Mouse (Mus musculus) forebrain, embryonic 11.5 days (tissue): Measurements from ENCODE around the gene Gnai3. TPM values are rescaled to one million over a fixed set of nuclear protein-coding genes. Genes with fewer than 3 reads are reported as not detected.
A peak's percentile ranks its signal among the peaks of the same experiment; 100 is the strongest.

ENCODE experiments used
- ATAC-seq: fragments of 200-750 bp; cut with Nextera tagmentation; replicated peaks from 2 replicates; pipeline ENCODE4 v1.8.0; 2017; ENCODE audit warnings: moderate TSS enrichment; ENCODE audit not compliant: low FRiP score
- DNase-seq: peaks from one replicate; pipeline ENCODE4 v3.0.0-alpha.2; 2017; ENCODE audit warnings: low spot score
- H3K27ac ChIP-seq: fragments of 300-500 bp; sonication (generic); 2 replicates; pipeline ENCODE4 v1.5.1; 2014; ENCODE audit warnings: low read depth, low read length
- H3K27me3 ChIP-seq: fragments of 300-500 bp; sonication (generic); 2 replicates; pipeline ENCODE4 v1.6.1; 2014; ENCODE audit warnings: mild to moderate bottlenecking, low read length, mixed read lengths; ENCODE audit not compliant: control insufficient read depth, insufficient read depth
- H3K36me3 ChIP-seq: fragments of 300-500 bp; sonication (generic); 2 replicates; pipeline ENCODE4 v1.6.1; 2014; ENCODE audit warnings: mild to moderate bottlenecking, low read length, moderate library complexity, mixed read lengths; ENCODE audit not compliant: control insufficient read depth, insufficient read depth
- H3K4me1 ChIP-seq: fragments of 300-500 bp; sonication (generic); replicated peaks from 2 replicates; pipeline ENCODE4 v1.6.1; 2014; ENCODE audit warnings: low read length, mixed read lengths; ENCODE audit not compliant: control insufficient read depth, insufficient read depth
- H3K4me2 ChIP-seq: fragments of 300-500 bp; sonication (generic); 2 replicates; pipeline ENCODE4 v1.6.1; 2014; ENCODE audit warnings: low read depth, mild to moderate bottlenecking, low read length, moderate library complexity, mixed read lengths; ENCODE audit not compliant: severe bottlenecking
- H3K4me3 ChIP-seq: fragments of 300-500 bp; sonication (generic); 2 replicates; pipeline ENCODE4 v1.5.1; 2014; ENCODE audit warnings: low read depth, low read length
- H3K9ac ChIP-seq: fragments of 300-500 bp; sonication (generic); 2 replicates; pipeline ENCODE4 v1.6.1; 2014; ENCODE audit warnings: low read length
- H3K9me3 ChIP-seq: fragments of 300-500 bp; sonication (generic); 2 replicates; pipeline ENCODE4 v1.6.1; 2016; ENCODE audit warnings: low read length, mixed read lengths; ENCODE audit not compliant: control insufficient read depth
- WGBS: fragments of 180-500 bp; shearing (Covaris S2); extraction: QIAGEN DNeasy Blood & Tissue Kit; methylation state at CpG from one replicate; pipeline ENCODE4 v1.1.7; 2014; 5-methylcytosine and 5-hydroxymethylcytosine counted together
- polyA plus RNA-seq: library from polyadenylated mRNA; unstranded; fragments of >200 nt; fragmentation: Nextera tagmentation; extraction: Ambion mirVana; gene quantifications from 2 replicates; pipeline ENCODE4 v1.2.1, GENCODE M21; 2014

Gene Gnai3
- polyA plus RNA-seq, 1 experiment from 2014 or later: 213 TPM

DNA sequence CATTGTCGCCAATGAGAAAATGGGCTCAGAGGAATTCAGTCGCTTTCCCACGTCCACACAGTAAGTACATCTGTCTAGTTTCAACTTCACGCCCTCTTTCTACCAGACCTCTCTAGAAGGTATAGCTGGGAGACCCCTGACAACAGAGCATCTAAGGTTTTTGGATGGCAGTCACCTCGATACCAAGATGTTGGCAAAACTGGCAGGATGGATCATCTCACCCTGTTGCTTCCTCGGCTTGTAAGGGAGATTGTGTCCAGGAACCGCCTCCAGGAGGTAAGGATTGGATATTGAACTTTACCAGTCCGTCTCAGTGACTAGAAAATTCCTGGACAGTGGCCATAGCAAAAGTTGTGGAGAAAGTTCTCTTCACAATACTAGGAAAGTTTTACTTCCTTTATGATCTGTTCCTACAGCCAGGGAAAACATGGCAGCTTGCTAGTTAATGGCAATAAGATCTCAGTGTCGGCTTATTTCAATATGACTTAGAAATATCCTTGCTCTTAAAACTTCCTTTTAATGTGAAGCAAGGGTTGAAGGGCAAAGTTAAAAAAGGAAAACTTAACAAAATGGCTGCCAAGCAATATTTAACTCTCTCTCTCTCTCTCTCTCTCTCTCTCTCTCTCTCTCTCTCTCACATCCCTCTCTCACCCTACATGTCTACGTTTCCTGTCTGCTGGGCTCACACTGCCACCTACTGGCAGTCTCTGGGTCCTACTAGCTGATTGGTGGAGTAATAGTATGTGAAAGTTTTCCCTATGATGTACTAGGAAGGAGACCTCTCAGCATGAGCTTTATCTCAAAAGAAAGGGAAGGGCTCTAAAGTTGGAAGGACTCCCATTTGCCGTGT is 1.7 kb upstream of the Gnai3 start:
- Histone ChIP-seq H3K4me1 (peaks cover 4% of the 10 kb centered on the region; the same call in 1 of the 2 replicates), H3K36me3 (no peaks in the 10 kb centered on the region), H3K9ac (no peak overlapping the region), H3K27me3 (no peaks in the 10 kb centered on the region), H3K9me3 (no peaks in the 10 kb centered on the region), H3K27ac (no peak overlapping the region), H3K4me3 (no peak overlapping the region), H3K4me2 (no peak overlapping the region)
- peak; percentile 47; the same call in 1 of the 2 replicates for ATAC-seq
- WGBS: 67% methylated on average over 11 of the region's 11 CpGs
- peak; percentile 91 for DNase-seq

DNA sequence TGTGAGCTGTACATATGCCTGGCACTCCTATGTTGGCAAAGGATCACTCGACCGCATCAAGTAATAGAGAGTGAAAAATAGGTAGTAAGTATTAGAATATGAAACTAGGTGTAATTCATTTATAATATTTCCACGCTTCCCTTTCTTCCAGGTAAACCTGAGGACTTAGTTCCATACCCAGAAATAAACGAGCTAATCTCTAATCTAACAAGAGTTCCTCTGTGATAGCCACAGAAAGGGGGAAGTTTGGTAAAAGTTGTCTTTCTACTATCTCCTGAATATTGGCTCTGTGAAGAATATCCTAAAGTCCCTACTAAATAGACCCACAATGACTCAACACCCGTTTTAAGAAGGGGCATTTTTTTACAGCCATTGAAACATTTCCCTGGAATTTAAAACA is 725 bp upstream of the Gnai3 start:
- peak overlapping the region; percentile 94 for H3K9ac ChIP-seq
- H3K4me2 ChIP-seq: peak overlapping the region; percentile 64
- ATAC-seq (no peak), DNase-seq (no peak)
- H3K36me3 ChIP-seq: no peaks in the 10 kb centered on the region
- WGBS: 65% methylated on average over 5 of the region's 5 CpGs
- H3K9me3 ChIP-seq: no peaks in the 10 kb centered on the region
- H3K4me1 ChIP-seq: peaks cover 4% of the 10 kb centered on the region; the same call in 1 of the 2 replicates
- H3K27ac ChIP-seq: no peak overlapping the region
- H3K27me3 ChIP-seq: no peaks in the 10 kb centered on the region
- H3K4me3 ChIP-seq: peak overlapping the region; percentile 96

DNA sequence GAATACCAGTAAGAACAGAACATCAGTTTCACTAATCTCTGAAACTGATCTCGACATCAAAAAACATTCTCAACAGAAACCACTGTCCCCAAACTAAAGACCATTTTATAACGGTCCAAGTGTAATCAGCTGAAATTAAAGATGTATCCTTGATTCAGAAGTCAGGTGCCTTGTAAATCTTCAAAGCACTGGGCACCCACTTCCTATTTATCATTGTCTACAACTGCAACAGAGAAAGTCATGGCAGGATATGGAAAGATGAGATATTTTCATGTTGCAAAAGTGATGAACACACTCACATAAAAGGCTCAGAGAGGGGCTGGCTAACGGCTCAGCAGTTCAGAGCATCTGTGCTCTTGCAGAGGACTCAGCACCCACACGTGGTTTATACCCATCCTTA is 5.2 kb downstream of the Gnai3 start:
- Histone ChIP-seq H3K9me3 (no peaks in the 10 kb centered on the region), H3K36me3 (no peaks in the 10 kb centered on the region; the same call in 1 of the 2 replicates), H3K4me2 (no peak overlapping the region), H3K27me3 (no peaks in the 10 kb centered on the region), H3K4me1 (peaks cover 4% of the 10 kb centered on the region; the same call in 1 of the 2 replicates), H3K4me3 (no peak overlapping the region), H3K9ac (no peak overlapping the region), H3K27ac (no peak overlapping the region)
- whole genome bisulfite sequencing: 84% methylated on average over 4 of the region's 4 CpGs
- DNase-seq: no peak
- ATAC-seq: no peak

DNA sequence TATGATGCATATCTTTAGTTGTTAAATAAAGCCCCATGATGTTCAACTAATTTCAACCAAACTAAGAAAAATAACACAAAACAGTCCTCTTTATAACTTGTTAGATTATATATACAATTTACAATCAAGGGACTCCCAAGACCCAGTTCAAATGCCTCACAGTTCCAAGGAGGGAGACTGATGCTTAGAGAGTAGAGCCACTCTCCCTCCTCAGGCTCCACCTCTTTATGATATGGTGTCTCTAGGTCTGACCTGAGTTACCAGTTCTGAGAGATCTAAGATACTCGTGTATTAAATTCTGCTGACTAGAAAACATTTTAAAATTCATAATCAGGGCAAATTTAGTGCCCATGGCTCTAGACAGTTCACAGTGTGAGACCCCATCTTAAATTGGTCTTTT is 6.8 kb downstream of the Gnai3 start:
- no peaks in the 10 kb centered on the region; the same call in 1 of the 2 replicates for H3K36me3 ChIP-seq
- no peaks in the 10 kb centered on the region for H3K9me3 ChIP-seq
- no peak overlapping the region for H3K27ac ChIP-seq
- H3K4me3 ChIP-seq: no peak overlapping the region
- H3K4me1 ChIP-seq: no peaks in the 10 kb centered on the region
- no peaks in the 10 kb centered on the region for H3K27me3 ChIP-seq
- no peak for ATAC-seq
- no peak for DNase-seq
- no peak overlapping the region for H3K4me2 ChIP-seq
- 88% methylated on average over 1 of the region's 1 CpGs for WGBS
- H3K9ac ChIP-seq: no peak overlapping the region

DNA sequence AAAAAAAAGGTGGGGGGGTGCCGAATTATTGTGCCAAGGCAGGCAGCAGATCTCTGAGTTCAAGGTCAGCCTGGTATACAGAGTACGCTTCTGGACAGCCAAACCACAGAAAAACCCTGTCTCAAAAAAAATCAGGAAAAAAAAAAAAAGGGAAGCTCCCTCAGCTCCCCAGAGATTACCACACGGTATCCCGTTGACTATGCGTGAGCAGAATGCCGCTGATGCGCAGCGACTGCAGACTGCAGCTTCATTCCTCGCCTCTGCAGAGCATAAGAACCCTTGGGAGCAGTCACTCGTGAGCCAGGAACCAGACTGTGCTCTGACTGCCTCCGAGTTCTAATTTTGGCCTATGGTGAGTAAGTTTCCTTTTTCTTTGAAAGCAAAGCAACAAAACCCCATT is 11.2 kb downstream of the Gnai3 start:
- no peaks in the 10 kb centered on the region for H3K4me1 ChIP-seq
- no peak overlapping the region for H3K4me2 ChIP-seq
- no peaks in the 10 kb centered on the region for H3K9me3 ChIP-seq
- H3K27ac ChIP-seq: no peak overlapping the region
- H3K27me3 ChIP-seq: no peaks in the 10 kb centered on the region
- H3K4me3 ChIP-seq: no peak overlapping the region
- no peak overlapping the region for H3K9ac ChIP-seq
- H3K36me3 ChIP-seq: no peaks in the 10 kb centered on the region; the same call in 1 of the 2 replicates
- DNase-seq (no peak), ATAC-seq (no peak)
- WGBS: 87% methylated on average over 11 of the region's 11 CpGs

DNA sequence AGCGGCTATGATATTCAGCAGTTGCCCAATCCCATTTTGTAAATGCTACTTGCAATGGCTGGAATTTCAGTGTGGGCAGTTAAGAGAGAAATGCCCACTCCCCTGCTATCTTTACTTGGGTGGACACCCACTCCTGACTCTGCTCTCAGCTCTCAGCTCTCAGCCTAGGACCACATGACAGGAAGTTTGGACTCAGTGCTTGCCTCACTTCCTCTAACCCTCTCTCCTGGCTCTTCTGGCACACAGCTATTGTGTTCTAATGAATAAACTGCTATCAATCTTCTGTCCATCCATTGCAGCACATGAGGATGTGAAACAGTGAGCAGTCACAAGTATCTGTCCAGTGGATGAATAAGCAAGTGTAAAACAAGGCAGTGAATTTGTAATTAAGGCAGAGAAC is 13.5 kb downstream of the Gnai3 start:
- DNase-seq: no peak
- H3K4me1 ChIP-seq: no peaks in the 10 kb centered on the region; the same call in 1 of the 2 replicates
- 90% methylated on average over 1 of the region's 1 CpGs for WGBS

DNA sequence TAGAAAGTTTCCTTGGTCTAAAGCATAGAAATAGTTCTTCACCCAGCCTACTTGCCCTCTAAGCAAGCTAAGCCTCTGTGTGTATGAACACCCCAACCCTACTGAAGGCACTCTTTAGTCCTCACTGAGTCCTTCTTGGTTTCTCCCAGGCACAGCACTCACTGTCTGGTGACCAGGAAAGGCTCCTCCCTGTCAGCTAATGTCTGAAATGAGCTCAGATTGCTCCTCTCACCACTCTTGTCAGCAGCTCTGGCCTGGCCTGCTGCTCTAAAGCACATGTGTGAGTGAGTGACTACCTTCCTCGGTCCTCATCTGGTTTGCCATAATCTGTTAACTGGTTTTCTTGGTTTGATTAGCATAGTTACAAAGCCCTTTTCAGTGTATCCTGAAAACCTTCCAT is 14.1 kb downstream of the Gnai3 start:
- no peak overlapping the region for H3K27ac ChIP-seq
- no peaks in the 10 kb centered on the region; the same call in 1 of the 2 replicates for H3K4me1 ChIP-seq
- no peak for ATAC-seq
- no peak for DNase-seq
- no peaks in the 10 kb centered on the region for H3K36me3 ChIP-seq
- no peak overlapping the region for H3K4me2 ChIP-seq
- 88% methylated on average over 1 of the region's 1 CpGs for WGBS
- no peak overlapping the region for H3K4me3 ChIP-seq
- H3K27me3 ChIP-seq: no peaks in the 10 kb centered on the region
- H3K9me3 ChIP-seq: no peaks in the 10 kb centered on the region
- H3K9ac ChIP-seq: no peak overlapping the region

More for the DNA sequence above, 13.5 kb downstream of the Gnai3 start:
- Histone ChIP-seq H3K4me2 (no peak overlapping the region), H3K9ac (no peak overlapping the region), H3K4me3 (no peak overlapping the region), H3K36me3 (no peaks in the 10 kb centered on the region; the same call in 1 of the 2 replicates), H3K27me3 (no peaks in the 10 kb centered on the region), H3K9me3 (no peaks in the 10 kb centered on the region), H3K27ac (no peak overlapping the region)
- no peak for ATAC-seq

DNA sequence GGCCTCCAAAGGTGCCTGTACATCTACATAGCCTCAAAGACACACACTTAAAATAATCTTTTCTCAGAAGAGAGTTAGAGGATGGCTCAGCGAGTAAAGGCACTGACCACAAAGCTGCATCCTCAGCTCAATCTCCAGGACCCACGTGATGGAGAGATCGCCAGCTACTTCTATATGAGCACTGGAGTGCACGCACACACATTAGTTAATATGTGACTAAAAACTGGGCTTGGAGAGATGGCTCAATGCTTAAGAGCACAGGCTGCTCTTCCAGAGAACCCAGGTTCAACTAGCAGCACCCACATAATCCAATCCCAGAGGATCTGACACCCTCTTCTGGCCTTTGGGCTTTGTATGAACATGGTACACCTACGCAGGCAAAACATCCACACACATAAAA is 14.7 kb downstream of the Gnai3 start:
- no peak overlapping the region for H3K4me3 ChIP-seq
- ATAC-seq: no peak

DNA sequence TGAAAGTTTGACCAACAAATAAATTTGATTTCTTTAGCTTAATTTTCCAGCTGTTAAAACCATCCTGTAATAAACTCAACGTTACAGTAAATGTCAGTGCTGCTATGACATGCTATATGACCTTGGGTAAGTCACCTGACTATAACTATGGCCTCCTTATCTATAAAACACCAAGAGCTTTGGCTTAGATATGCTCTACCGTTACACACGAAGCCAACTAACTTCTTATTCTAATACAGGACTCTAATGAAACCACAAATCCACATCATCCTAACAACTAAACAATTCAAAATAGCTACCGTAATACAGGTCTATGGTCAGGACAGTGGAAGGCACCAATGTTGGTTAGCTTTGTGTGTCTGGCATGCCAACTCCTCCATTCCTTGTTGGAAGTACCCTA is 16.1 kb downstream of the Gnai3 start:
- no peaks in the 10 kb centered on the region; the same call in 1 of the 2 replicates for H3K4me1 ChIP-seq
- no peaks in the 10 kb centered on the region for H3K36me3 ChIP-seq
- no peaks in the 10 kb centered on the region for H3K9me3 ChIP-seq
- H3K4me2 ChIP-seq: no peak overlapping the region
- no peak overlapping the region for H3K4me3 ChIP-seq
- 92% methylated on average over 4 of the region's 4 CpGs for WGBS
- H3K27ac ChIP-seq: no peak overlapping the region
- ATAC-seq: no peak
- H3K27me3 ChIP-seq: no peaks in the 10 kb centered on the region
- no peak for DNase-seq
- H3K9ac ChIP-seq: no peak overlapping the region

More for the DNA sequence above, 14.7 kb downstream of the Gnai3 start:
- H3K27me3 ChIP-seq: no peaks in the 10 kb centered on the region
- H3K9me3 ChIP-seq: no peaks in the 10 kb centered on the region
- H3K36me3 ChIP-seq: no peaks in the 10 kb centered on the region
- no peak overlapping the region for H3K27ac ChIP-seq
- no peak for DNase-seq
- no peak overlapping the region for H3K4me2 ChIP-seq
- H3K4me1 ChIP-seq: no peaks in the 10 kb centered on the region; the same call in 1 of the 2 replicates
- WGBS: 94% methylated on average over 5 of the region's 5 CpGs
- H3K9ac ChIP-seq: no peak overlapping the region
